Mouse (Mus musculus) G1E (cell line): ENCODE data around the gene Olfr1173.

ENCODE experiments used
- CTCF ChIP-seq: IDR thresholded peaks from 2 replicates; pipeline ENCODE4 v1.5.1; 2012; ENCODE audit warnings: low read depth, low read length, inconsistent platforms, mixed read lengths
- GATA1 ChIP-seq: IDR thresholded peaks from 2 replicates; pipeline ENCODE4 v1.6.1; 2012; ENCODE audit warnings: borderline replicate concordance, low read length, inconsistent platforms, mixed read lengths
- POLR2AphosphoS5 ChIP-seq: IDR thresholded peaks from 2 replicates; pipeline ENCODE4 v1.6.1; 2012; ENCODE audit warnings: low read depth, low read length, inconsistent platforms; ENCODE audit not compliant: insufficient replicate concordance

GRCm38 (mm10) chr2:88327115-88327514, 47.4 kb upstream of the Olfr1173 start, which contains the start of gene Olfr1175-ps:
- TF ChIP-seq CTCF (no peak), GATA1 (no peak), POLR2AphosphoS5 (no peak)
